In genomic region chr17:73034420-73034819, GRCm38 (mm10) we compare ENCODE assay signal across 9 mouse cellular contexts.
DNase-seq lines count a peak whose midpoint lies in the region; ATAC-seq and TF ChIP-seq lines count a peak whose summit lies in the region.
"Had no signal": no experiment of that assay in that cellular context is flagged by ENCODE, and none has a peak within 500 bp of the region (broad histone marks: within the 10 kb centered on the region; RNA-seq: fewer than 3 reads in every experiment).

No protein-coding gene starts in this region.

- H3K4me1 ChIP-seq in lung, embryonic 14.5 days (ENCODE audit: insufficient read depth), result peaks cover 10% of the 10 kb centered on the region; the same call in 1 of the 2 replicates
- peaks cover 2% of the 10 kb centered on the region; the same call in 1 of the 2 replicates for H3K4me1 ChIP-seq in stomach, postnatal 0 days (replicated peaks; ENCODE audit: control insufficient read depth, insufficient read depth)

- H3K4me2 ChIP-seq in lung, embryonic 14.5 days, result no peak overlapping the region
- H3K4me2 ChIP-seq in stomach, postnatal 0 days (replicated peaks; ENCODE audit: low read depth), result no peak overlapping the region
- H3K4me2 ChIP-seq: limb, embryonic 15.5 days had no signal

- H3K9ac ChIP-seq in lung, embryonic 14.5 days, result no peak overlapping the region
- H3K9ac ChIP-seq in stomach, postnatal 0 days (ENCODE audit: low read length), result no peak overlapping the region
- H3K9ac ChIP-seq: limb, embryonic 15.5 days had no signal

- no peak for ATAC-seq in lung, embryonic 14.5 days (ENCODE audit: insufficient read depth)
- no peak for ATAC-seq in stomach, postnatal 0 days (ENCODE audit: low FRiP score, low TSS enrichment)

- no peak for TF ChIP-seq EP300 in stomach, postnatal 0 days (optimal IDR thresholded peaks at IDR 0.05)

- peak overlapping the region; percentile 12; the same call in 1 of the 2 replicates for H3K27ac ChIP-seq in lung, embryonic 14.5 days (ENCODE audit: low read depth)
- H3K27ac ChIP-seq in stomach, postnatal 0 days (replicated peaks), result no peak overlapping the region
- H3K27ac ChIP-seq: limb, embryonic 15.5 days had no signal

- H3K27me3 ChIP-seq in lung, embryonic 14.5 days (ENCODE audit: insufficient read depth, low read length), result no peaks in the 10 kb centered on the region
- no peaks in the 10 kb centered on the region for H3K27me3 ChIP-seq in stomach, postnatal 0 days (ENCODE audit: control insufficient read depth, insufficient read depth, low read length)
- H3K27me3 ChIP-seq: limb, embryonic 15.5 days had no signal

- peak; percentile 21 for DNase-seq in adrenal gland, adult 2 months
- DNase-seq in adrenal gland, postnatal 4 days (ENCODE audit: low spot score in 2 of 2), result no peak
- DNase-seq in thymus, postnatal 36 days, result peak; percentile 40 to 59
- DNase-seq in thymus, postnatal 0 days (ENCODE audit: low spot score), result no peak
- DNase-seq in lung, embryonic 14.5 days, result no peak
- no peak for DNase-seq in stomach, postnatal 0 days (ENCODE audit: low spot score)
- DNase-seq in embryo, embryonic 10 days (ENCODE audit: low spot score), result no peak
- no peak for DNase-seq in urinary bladder, postnatal 10 days (ENCODE audit: low spot score)

- no peak for TF ChIP-seq CTCF in lung, embryonic 14.5 days (IDR thresholded peaks at IDR 0.05; ENCODE audit: low read depth)
- TF ChIP-seq CTCF in stomach, postnatal 0 days (IDR thresholded peaks at IDR 0.05; ENCODE audit: low read depth), result 0 out of 2 replicates have a peak, but pooled peaks have one; percentile 6

- H3K9me3 ChIP-seq in lung, embryonic 14.5 days (ENCODE audit: low read depth, low read length), result no peaks in the 10 kb centered on the region
- H3K9me3 ChIP-seq in stomach, postnatal 0 days (ENCODE audit: control insufficient read depth, low read length), result no peaks in the 10 kb centered on the region
- H3K9me3 ChIP-seq: limb, embryonic 15.5 days had no signal

- no peaks in the 10 kb centered on the region for H3K36me3 ChIP-seq in lung, embryonic 14.5 days (ENCODE audit: insufficient read depth)
- no peaks in the 10 kb centered on the region for H3K36me3 ChIP-seq in stomach, postnatal 0 days (ENCODE audit: control insufficient read depth, insufficient read depth, low read length)
- H3K36me3 ChIP-seq: limb, embryonic 15.5 days had no signal

- WGBS in lung, embryonic 14.5 days, result 88% methylated on average over 3 of the region's 3 CpGs
- 84% methylated on average over 3 of the region's 3 CpGs for WGBS in stomach, postnatal 0 days

- H3K4me3 ChIP-seq in lung, embryonic 14.5 days (ENCODE audit: low read depth, low read length), result no peak overlapping the region
- H3K4me3 ChIP-seq in stomach, postnatal 0 days (ENCODE audit: low read depth, low read length), result no peak overlapping the region
- H3K4me3 ChIP-seq: limb, embryonic 15.5 days had no signal

Comparison
In these comparisons a context has a peak if more than half of its experiments do, and no peak if none do; other contexts are left out.
1. DNase-seq: peak in adrenal gland, adult 2 months (single experiment) and thymus, postnatal 36 days (2 of 2); none in adrenal gland, postnatal 4 days (0 of 2), thymus, postnatal 0 days (single experiment), lung, embryonic 14.5 days (single experiment), stomach, postnatal 0 days (single experiment), embryo, embryonic 10 days (single experiment) and urinary bladder, postnatal 10 days (single experiment).